Mouse (Mus musculus): ENCODE results near the gene Rims1. TPM values are rescaled to one million over a fixed set of nuclear protein-coding genes. Genes with fewer than 3 reads are reported as not detected.

The Rims1 gene
- polyA plus RNA-seq (2012; rRNA removed; ENCODE audit: low replicate concordance): not detected in 2 replicates

GRCm38 (mm10) chr1:22805726-22806625 lies at the start of gene Rims1:
TSS of gene Rims1 (minus strand) at chr1:22805994.

Measured in mammary gland, adult 2 months (tissue).